Mouse (Mus musculus): ENCODE data around the gene Kdm6b. TPM values are rescaled to one million over a fixed set of nuclear protein-coding genes. Genes with fewer than 3 reads are reported as not detected.
A peak's percentile ranks its signal among the peaks of the same experiment; 100 is the strongest.
"Not testable (repeated sequence)": the region's sequence is repeated elsewhere in the genome, so short reads cannot be mapped to it uniquely, and the experiment has no call there.

Kdm6b gene
- total RNA-seq, 2 experiments from 2014 or later: 23.0 to 27.2 TPM

- intact Hi-C loops (cut with DNase I): no loop called here
These were observed 16.7 kb downstream of the Kdm6b start for GRCm38 (mm10) chr11:69396772-69397171.

GRCm38 (mm10) chr11:69395634-69396373 lies 17.7 kb downstream of the Kdm6b start:
- intact Hi-C loops (cut with DNase I): no loop called here
- DNase-seq: peak; percentile 94 to 96

More at GRCm38 (mm10) chr11:69396772-69397171, 16.7 kb downstream of the Kdm6b start:
- peak in 1 of 2 experiments; percentile 40 for DNase-seq

- DNase-seq: peak; percentile 78 to 84
- intact Hi-C loops (cut with DNase I): not testable (repeated sequence)
These were observed 18.2 kb downstream of the Kdm6b start, which contains the start of the genes Naa38 and Cyb5d1 for GRCm38 (mm10) chr11:69395235-69395633. Gene Naa38 (plus strand): TSS chr11:69395487. Gene Cyb5d1 (minus strand): TSS chr11:69395631.

GRCm38 (mm10) chr11:69394591-69395167 lies 18.8 kb downstream of the Kdm6b start:
- intact Hi-C loops (cut with DNase I): not testable (repeated sequence)
- DNase-seq: peak in 1 of 2 experiments; percentile 15

GRCm38 (mm10) chr11:69390400-69391034 lies 23.0 kb downstream of the Kdm6b start:
- DNase-seq: peak in 1 of 2 experiments; percentile 20

GRCm38 (mm10) chr11:69389531-69390399 lies 23.7 kb downstream of the Kdm6b start:
- peak in 1 of 2 experiments; percentile 29 for DNase-seq
- intact Hi-C loops (cut with DNase I): loop anchor here (1.0 to 5.0 kb wide), 2 partner anchors 119 to 197 kb away; no protein-coding TSS in a partner anchor

More at GRCm38 (mm10) chr11:69390400-69391034, 23.0 kb downstream of the Kdm6b start:
- intact Hi-C loops (cut with DNase I): loop anchor here (1.0 kb wide), 1 partner anchor 120 kb away; no protein-coding TSS in a partner anchor

- DNase-seq: no peak
- intact Hi-C loops (cut with DNase I): loop anchor here (5.0 kb wide), 1 partner anchor 196 kb away; no protein-coding TSS in a partner anchor
These were observed 24.8 kb downstream of the Kdm6b start for GRCm38 (mm10) chr11:69388680-69389079.

- no peak for DNase-seq
- intact Hi-C loops (cut with DNase I): loop anchor here (5.0 kb wide), 1 partner anchor 194 kb away; no protein-coding TSS in a partner anchor
These were observed 26.7 kb downstream of the Kdm6b start for GRCm38 (mm10) chr11:69386758-69387157.

GRCm38 (mm10) chr11:69384979-69385378 lies 28.5 kb downstream of the Kdm6b start:
- intact Hi-C loops (cut with DNase I): loop anchor here (5.0 kb wide), 1 partner anchor 193 kb away; no protein-coding TSS in a partner anchor
- DNase-seq: no peak

- intact Hi-C loops (cut with DNase I): no loop called here
- no peak for DNase-seq
These were observed 30.9 kb downstream of the Kdm6b start for GRCm38 (mm10) chr11:69382478-69383105.

- DNase-seq: no peak
- intact Hi-C loops (cut with DNase I): no loop called here
These were observed 32.1 kb downstream of the Kdm6b start for GRCm38 (mm10) chr11:69381356-69381755.

- DNase-seq: no peak
- intact Hi-C loops (cut with DNase I): no loop called here
These were observed 33.9 kb downstream of the Kdm6b start for GRCm38 (mm10) chr11:69379600-69379999.

GRCm38 (mm10) chr11:69377766-69378165 lies 35.7 kb downstream of the Kdm6b start:
- intact Hi-C loops (cut with DNase I): no loop called here
- no peak for DNase-seq

- intact Hi-C loops (cut with DNase I): no loop called here
- DNase-seq: no peak
These were observed 37.8 kb downstream of the Kdm6b start for GRCm38 (mm10) chr11:69375646-69376045.

GRCm38 (mm10) chr11:69373223-69373965 lies 40.1 kb downstream of the Kdm6b start:
- no peak for DNase-seq
- intact Hi-C loops (cut with DNase I): no loop called here

- DNase-seq: no peak
- intact Hi-C loops (cut with DNase I): no loop called here
These were observed 40.7 kb downstream of the Kdm6b start for GRCm38 (mm10) chr11:69372780-69373170.

- DNase-seq: no peak
- intact Hi-C loops (cut with DNase I): no loop called here
These were observed 41.3 kb downstream of the Kdm6b start for GRCm38 (mm10) chr11:69372056-69372779.

- intact Hi-C loops (cut with DNase I): no loop called here
- DNase-seq: no peak
These were observed 41.9 kb downstream of the Kdm6b start for GRCm38 (mm10) chr11:69371601-69372000.
